Mouse (Mus musculus): ENCODE measurements around the gene Wasf2.

The Wasf2 gene

DNA sequence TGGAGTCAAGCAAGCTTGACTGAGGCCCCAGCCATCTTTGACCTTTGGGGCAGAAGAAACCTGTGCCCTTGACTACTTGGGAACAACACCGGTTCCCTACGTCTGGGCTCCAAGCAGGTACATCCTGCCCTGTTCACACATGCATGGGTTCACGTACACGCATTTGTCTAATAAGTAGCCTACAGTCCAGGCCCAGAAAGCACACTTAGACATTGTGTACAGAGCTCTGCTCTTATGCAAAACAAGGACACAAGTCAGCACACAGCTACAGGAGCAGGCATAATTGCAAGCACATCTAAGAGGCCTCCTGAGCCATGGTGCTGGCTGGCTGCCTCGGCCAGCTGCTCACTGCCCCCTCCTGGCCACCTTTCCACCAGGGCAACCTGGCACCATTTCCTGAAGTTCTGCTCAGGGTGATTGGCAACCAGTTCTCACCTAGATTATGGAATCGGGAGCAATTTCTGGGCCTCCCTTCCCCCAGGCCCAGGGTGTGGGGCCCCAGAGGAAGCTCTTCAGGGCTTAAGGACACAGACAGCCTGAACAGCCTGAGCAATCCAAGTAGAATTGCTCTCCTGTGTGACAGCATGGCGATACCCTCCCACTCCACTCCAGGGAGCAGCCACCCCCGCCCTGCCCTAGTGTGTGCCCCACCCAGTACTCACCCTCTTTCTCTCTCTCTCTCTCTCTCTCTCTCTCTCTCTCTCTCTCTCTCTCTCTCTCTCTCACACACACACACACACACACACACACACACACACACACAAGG is 70.9 kb downstream of the Wasf2 start:
- peak; percentile 20; the same call in 1 of the 2 replicates for ATAC-seq (ENCODE audit: low TSS enrichment)

DNA sequence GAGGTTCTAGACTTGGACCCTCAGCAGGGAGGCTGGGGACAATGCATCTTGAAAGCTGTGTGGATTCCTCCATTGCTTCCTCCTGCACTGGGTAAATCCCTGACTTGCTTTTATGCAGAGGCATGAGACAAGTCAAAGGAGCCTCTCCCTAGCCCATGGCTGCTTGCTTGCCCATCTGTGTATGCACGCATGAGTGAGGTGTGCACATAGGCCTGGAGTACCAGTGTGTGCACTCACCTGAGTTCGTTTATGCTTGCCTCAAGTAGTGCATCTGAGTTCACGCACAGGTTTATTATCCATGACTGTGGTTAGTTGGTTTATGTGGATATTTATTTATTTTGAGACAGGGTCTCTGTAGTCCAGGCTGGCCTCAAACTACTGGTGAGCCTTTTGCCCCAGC is 71.9 kb downstream of the Wasf2 start:
- ATAC-seq (ENCODE audit: low TSS enrichment) = no peak

DNA sequence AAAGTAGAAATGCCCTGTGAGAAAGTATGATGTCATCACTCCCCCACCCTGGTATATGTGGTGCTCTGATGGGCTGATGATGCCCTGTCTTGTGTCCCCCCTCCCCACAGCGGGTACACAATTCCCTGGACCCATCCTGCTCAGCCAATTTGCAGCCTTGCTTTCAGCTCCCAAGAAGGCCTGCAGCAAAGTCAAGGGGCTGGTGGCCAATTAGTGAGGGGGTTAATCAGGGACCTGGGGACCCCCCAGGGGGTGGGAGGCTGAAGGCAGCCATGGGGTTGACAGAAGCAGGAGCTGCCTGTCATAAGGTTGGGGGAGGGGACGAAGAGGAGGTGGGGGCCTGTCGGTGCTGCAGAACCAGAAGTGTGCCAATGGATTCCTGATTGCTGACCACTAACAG is 73.3 kb downstream of the Wasf2 start:
- ATAC-seq (ENCODE audit: low TSS enrichment) = no peak

DNA sequence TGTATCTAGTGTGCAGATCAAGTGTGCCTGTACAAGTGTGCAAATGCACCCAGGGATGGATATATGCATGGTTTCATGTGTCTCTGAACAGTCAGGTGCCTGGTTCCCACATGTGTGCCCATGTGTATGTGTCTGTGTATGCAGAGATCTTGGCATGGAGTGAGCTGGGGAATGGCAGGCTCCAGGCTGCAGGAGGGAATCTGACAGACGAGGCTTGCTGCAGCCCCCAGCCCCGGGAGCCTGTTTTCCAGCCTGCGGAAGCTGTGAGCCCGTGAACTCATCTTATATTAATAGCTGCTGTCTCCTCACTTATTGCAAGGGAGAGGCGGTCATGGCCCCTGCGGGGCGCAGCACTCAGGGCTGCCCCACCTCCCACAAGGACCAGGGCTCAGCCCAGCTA is 74.1 kb downstream of the Wasf2 start:
- ATAC-seq (ENCODE audit: low TSS enrichment) = no peak

DNA sequence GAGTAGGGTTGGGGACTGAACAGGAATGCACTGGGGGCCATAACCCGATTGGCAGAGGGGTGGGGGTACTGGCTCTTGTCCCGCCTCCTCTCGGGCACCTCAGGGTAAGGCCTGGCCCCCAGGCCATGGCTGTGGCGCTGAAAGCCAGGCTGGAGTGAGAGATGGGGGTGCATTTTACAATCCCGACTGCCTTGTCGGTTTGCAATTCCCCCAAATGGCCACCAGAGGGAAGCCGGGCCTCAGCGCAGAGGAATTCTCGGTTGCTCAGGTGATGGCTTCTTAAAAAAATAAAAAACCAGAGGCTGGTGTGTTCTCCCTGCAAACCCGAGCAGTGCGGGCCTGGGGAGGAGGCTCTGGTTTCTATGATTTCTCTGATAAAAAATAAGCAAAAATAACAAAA is 79.1 kb downstream of the Wasf2 start:
- peak; percentile 45; the same call in 1 of the 2 replicates for ATAC-seq (ENCODE audit: low TSS enrichment)

DNA sequence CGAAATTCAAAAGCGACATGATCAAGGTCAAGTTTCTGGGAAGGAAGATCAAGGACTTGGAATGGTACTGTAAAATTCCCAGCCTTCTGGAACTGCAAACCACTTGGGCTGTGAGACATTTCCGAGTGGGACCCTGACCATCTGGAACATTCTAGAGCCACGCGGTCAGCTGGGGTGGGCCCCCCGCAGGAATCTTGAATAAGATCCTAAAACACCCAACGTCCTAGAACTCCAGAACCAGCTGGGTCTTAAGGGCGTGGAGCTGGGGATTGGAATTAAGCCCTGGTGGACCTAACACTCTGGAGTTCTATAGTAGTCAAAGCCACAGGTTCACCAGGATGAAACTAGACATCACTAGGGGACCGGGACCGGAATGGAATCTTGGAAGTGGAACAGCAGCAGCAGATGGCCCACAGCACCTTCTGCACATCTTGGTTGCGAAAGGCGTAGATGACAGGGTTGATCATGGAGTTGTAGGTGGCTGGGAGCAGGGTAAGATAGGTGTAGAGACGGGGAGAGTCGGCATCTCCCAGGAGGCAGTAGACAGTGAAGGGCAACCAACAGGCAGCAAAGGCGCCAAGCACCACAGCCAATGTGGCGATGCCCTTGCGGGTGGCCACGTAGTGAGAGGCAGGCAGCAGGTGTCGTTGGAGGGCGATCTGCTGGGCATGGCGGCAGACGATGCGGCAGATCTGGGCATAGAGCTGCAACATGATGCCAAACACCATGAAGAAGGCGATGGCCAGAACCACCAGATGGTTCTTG is 79.9 kb downstream of the Wasf2 start:
- no peak for ATAC-seq (ENCODE audit: low TSS enrichment)

DNA sequence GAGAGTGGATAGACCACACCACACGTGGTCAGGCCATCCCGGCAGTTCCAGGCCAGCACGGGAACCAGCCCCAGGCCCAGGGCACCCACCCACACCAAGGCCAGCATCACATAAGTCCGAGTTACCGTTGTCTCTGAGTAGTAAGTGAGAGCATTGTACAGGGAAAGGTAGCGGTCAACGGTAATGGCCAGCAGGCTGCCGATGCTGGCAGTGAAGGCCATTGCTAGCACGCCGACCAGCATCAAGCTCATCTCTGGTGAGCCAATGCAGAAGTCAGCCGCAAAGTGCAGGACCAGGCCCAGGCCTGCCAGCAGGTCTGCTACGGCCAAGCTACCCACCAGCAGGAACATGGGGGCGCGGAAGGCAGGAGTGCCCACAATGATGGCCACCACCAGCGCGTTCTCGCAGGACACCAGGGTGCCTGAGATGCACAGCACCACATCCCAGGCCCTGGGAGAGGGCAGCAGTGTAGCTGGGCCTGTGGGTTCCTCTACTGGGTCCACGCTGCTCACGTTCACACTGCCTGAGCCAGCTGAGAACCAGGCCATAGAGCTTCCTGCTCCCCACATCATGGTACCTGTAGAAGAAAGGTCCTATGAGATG is 80.6 kb downstream of the Wasf2 start:
- ATAC-seq (ENCODE audit: low TSS enrichment) = no peak

DNA sequence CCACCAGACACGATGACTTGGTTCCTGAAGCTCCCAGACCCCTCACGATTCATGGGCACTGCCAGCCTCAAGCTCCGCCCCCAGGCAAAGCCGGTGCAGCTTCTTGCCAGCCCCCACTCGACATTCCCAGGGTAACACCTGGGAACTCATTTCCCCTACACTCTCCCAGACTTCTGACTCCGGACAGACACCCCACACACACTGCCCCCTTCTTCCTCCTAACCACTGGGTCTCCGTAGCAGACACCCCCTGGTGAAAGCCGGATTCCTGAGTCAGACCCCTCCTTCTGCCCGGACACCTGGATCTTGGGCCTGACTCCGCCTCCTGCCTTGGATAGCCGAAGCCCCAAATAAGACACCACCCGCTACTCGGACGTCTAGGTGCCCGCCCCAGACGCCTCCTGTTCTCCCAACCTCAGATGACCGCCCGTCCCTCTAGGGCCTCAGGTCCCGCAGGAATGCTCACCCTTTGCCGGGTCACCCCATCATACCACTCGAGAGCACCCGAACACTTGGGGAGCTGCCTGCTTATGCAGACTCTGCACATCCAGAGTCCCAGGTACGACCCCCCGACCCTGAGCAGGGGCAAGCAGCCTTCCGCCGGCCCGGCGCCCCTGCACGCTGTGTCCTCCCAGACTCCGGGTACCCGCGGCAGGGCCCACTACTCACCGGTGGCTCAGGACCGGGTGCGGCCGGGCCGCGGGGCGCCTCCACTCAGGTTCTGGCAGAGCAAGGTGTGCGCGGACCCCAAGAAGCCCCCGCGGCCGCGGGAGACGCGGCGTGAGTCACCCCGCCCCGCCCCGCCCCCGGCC is 81.7 kb downstream of the Wasf2 start, which contains the start of the genes Cd164l2 and Gpr3:
Gene Cd164l2, plus strand, starts transcription at position 381 of the 811 bp plus-strand sequence.
Gene Gpr3, minus strand, starts transcription at position 786 of the 811 bp plus-strand sequence.
- 0 out of 2 replicates have a peak, but pooled peaks have one; percentile 3 for ATAC-seq (ENCODE audit: low TSS enrichment)

DNA sequence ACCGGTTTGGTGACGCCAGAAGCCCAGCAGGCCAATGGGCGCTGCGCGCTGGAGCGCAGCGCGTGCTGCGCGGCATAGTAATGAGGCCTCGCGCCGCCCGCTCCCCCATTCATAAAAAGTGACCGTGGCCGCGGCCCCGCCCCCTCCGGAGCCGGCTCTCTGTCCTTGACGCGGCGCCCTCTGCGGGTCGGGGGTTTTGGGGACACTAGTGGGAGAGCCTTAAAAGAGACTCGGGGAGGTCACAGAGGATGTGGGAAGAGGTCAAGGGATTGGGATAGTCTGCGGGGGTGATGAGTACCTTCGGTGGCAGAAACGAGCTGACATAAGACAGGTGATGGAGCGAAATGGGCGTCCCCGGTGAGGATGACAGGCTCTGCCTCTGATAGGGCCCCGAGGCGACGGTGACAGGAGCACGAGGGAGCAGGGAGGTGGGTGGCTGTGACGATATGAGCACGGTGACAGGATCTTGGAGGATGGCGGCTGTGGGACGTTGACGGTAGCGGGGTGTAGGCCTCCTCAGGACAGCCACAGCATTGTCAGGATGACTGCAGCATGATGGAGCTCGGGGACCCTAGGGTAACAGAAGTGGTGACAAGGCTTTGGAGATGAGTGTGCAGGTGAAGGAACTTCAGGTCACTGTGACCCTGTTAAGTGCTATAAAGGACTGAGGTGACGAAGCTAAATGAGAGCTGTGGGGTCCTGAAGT is 82.4 kb downstream of the Wasf2 start:
- peak; percentile 71 for ATAC-seq (ENCODE audit: low TSS enrichment)

DNA sequence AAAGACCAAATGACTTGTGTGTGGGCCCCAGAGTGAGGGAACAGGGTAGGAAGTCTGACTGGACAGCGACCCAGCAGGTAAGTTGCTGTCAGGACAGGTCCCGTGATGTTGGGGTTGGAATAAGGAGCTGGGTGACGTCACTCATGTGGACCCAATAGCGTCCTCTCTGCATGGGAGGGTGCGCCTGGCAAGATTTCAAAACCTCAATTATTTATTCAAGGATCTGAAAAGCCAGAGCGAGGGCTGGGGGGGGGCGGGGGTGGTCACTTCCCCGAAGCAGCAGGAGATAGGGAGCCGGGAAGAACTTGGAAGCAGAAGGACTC is 82.9 kb downstream of the Wasf2 start:
- 0 out of 2 replicates have a peak, but pooled peaks have one; percentile 14 for ATAC-seq (ENCODE audit: low TSS enrichment)

DNA sequence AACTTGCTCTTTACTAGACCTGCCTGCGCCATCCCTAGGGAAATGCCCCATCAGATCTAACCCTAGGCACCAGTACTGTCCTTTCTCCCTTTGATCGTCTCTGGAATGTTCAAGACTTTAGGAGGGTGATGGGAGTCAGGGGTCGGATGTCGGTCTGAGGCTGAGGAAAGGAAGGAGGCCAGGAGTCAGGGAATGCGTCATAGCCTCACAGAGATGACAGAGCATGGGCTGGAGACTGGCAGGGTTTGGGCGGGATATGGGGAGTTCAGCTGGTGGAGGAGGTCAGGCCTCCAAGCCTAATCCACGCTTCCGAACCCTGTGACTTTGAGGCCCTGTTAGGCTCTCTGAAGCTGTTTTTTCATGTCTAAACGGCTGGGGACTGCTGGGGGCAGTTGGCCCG is 83.4 kb downstream of the Wasf2 start:
- ATAC-seq (ENCODE audit: low TSS enrichment) = no peak

DNA sequence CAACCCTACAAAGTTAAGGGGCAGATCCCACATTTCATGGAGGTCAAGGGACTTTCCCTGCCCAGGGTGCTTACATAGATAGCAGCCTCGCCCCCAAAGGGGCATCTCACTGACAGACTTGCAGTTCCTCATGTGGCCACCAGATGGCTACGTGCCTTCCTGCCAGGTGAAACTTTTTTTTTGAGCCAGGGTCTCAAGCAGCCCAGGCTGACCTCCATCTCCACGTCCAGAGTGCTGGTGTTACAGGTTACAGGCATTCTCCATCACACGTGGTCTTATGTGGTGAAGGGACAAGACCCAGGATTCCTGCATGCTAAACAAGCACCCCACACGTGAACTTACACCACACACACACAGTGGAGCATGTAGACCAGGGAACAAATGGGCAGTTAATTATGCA is 87.3 kb downstream of the Wasf2 start:
- no peak for ATAC-seq (ENCODE audit: low TSS enrichment)

DNA sequence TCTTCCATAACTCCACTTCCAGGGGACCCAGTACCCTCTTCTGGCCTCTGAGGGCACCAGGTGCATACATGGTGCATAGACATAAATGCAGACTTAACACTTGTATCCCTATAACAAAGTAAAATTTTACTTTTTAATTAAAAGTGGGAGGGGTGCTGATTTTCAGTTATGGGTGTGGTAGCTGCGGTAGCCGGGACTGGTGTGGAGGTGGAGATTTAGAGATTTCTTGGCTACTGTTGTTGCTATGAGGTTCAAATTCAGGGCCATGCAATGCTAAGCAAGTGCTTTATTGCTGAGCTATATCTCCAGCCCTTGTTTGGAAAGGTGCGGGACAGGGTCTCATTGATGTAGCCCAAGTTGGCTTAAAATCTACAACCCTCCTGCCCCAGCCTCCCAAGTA is 88.4 kb downstream of the Wasf2 start:
- ATAC-seq (ENCODE audit: low TSS enrichment) = no peak

DNA sequence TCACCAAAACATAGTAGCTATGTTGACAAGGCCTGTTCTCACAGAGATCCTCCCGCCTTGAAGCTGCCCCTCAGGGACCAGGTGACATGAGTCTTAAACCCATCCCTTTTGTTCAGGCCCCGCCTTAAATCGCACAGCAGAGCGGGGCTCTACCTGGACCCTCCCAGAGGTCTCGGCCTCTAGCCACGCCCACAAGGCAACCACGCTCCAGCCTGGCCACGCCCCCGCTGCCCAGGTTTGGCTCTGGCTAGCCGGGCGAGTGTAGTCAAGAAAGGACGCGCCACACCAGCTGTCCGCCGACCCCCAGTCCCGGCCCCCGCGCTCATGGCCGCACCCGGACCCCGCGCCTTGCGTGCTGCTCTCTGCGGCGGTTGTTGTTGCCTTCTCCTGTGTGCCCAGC is 90.4 kb downstream of the Wasf2 start:
- no peak for ATAC-seq (ENCODE audit: low TSS enrichment)

DNA sequence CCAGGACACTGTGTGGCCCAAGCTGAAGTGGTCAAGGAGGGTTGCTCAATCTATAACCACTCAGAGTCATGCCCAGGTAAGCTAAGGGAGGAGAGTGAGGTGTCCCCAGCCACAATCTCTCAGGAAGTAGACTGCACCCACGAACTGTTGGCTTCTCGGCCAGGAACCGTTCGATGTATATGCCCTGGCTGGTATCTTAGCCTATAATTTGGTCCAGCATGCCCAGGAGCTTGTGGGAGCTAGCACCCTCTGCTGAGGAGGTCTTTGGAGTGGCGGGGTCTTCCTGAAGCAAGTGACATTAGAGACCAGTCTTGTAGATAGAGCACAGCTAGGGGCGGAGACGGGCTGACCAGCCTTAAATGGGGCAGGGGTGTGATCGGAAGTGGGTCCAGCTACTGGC is 91.4 kb downstream of the Wasf2 start:
- no peak for ATAC-seq (ENCODE audit: low TSS enrichment)

DNA sequence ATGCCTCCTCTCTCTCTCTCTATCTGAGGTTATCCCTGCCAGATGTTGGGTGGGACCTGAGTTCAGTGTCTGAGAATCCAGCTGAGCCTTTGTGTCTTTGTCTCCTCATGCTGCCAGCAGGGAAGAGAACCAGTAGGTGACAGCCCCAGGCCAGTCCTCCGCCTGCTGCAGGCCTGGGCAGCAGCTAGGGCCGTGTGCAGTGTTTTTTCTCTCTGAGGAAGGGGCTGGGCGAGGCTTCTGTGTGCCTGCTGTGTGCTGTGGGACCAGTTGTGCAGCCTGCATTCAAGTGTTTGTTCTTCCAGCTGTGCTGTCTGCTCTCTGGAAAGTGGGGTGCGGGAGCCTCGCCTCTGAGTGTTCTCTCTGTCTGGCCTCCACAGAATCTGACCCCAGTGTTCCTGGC is 93.6 kb downstream of the Wasf2 start:
- no peak for ATAC-seq (ENCODE audit: low TSS enrichment)

DNA sequence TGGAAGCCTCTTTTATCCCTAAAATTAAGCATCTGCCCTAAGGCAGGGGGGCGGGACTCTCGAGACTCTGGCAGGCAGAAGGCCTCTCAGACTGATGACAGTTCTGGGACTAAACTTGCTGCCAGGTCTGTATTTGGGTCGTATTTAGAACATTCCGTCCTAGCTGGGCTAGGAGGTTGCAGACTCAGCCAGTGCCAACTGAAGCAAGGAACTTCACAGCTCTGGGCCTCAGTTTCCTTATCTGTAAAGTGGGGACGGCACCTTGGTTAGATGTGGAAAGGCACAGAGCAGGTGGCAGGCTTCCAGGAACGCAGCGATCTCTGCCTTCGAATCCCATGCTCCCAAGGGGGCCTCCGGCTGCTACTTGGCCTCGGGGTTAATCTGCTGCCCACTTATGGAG is 95.8 kb downstream of the Wasf2 start:
- no peak for ATAC-seq (ENCODE audit: low TSS enrichment)

DNA sequence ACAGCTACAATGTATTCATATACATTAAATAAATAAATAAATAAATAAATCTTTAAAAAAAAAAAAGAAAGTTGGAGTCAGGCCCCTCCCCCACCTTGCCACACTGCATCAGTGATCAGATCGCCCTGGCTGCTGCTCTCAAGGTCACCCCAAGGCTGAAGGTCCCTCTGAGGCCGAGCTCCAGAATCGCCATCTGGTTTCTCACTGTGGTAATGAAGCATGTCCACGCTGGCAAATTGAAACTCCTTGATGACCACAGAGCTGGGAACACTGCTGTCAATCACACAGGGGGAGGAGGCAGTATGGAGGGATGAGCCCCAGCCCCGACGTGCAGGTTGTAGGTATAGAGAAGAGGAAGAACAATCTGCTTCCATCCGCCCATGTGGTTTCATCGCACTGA is 97.3 kb downstream of the Wasf2 start:
- no peak for ATAC-seq (ENCODE audit: low TSS enrichment)

DNA sequence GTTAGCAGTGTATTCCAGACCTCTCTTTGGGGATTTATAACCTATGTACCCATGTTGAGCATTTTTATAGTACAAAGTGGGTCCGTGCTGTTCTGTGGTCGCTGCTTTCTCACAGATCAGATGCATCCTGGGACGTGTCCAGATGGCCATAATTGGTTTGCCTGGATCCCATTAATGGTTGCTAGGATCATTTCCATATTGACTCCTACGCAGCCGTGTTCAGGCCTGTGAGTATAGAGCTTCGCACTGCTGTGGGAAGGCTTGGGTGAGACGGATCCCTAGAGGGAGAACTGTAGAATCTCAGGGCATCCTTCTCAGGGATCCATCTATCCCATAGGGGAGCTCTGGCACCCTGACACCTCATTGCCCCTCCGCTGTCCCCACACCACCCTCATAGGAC is 99.3 kb downstream of the Wasf2 start:
- ATAC-seq (ENCODE audit: low TSS enrichment) = no peak

DNA sequence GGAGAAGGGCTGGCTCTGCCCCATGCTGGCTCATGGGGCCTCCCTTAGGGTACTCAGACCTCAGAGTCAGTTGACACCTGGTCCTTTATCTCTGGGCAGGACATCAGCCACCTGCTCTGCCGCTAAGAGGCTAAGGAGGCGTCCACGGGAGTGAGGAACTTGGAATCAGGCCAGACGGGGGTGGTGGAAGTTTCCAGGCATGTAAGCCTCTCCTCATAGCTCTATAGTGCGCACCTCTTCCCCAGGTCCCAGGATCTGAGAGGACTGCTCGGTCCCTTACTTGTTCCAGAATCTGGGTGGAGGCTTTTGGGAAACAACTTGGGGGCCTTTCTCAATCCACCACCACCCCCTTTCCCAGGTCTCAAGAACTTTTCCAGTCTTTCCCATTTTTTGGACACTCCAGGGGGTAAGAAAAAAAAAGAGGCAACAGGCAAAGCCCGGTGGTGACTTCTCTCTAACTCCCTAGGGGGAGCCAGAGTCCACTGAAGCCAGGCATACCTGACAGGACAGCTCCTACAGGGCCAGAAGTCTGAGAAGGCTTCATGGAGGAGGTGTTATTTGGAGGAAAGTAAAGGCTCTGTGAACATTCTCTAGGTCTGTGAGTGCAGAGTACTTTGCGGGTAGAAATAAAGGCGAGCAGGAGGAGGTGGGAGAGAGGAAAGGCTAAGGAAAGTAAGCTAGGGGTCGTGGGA is 103.1 kb downstream of the Wasf2 start:
- no peak for ATAC-seq (ENCODE audit: low TSS enrichment)

DNA sequence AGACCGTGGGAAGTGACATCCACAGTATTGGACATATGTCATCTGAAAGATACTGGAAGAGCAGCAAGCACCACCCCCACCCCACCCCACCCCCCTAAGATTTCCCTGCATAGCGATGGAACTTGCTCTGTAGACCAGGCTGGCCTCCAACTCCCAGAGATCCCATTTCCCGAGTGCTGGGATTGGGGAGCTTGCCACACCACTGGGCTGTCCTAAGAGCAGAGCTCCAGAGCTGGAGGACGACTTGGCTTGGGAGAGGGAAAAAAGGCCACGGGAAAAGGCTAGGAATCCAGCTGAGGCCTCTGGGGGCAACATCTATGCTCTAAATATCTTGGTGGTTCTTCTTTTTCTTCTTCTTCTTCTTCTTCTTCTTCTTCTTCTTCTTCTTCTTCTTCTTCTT is 104.5 kb downstream of the Wasf2 start:
- ATAC-seq (ENCODE audit: low TSS enrichment) = no peak
